Mouse (Mus musculus): Measurements from ENCODE around the gene Hoxa11. TPM values are rescaled to one million over a fixed set of nuclear protein-coding genes. Genes with fewer than 3 reads are reported as not detected.
A peak's percentile ranks its signal among the peaks of the same experiment; 100 is the strongest.

Gene Hoxa11
- polyA plus RNA-seq, 1 experiment from 2014 or later = 0.09 TPM

DNA sequence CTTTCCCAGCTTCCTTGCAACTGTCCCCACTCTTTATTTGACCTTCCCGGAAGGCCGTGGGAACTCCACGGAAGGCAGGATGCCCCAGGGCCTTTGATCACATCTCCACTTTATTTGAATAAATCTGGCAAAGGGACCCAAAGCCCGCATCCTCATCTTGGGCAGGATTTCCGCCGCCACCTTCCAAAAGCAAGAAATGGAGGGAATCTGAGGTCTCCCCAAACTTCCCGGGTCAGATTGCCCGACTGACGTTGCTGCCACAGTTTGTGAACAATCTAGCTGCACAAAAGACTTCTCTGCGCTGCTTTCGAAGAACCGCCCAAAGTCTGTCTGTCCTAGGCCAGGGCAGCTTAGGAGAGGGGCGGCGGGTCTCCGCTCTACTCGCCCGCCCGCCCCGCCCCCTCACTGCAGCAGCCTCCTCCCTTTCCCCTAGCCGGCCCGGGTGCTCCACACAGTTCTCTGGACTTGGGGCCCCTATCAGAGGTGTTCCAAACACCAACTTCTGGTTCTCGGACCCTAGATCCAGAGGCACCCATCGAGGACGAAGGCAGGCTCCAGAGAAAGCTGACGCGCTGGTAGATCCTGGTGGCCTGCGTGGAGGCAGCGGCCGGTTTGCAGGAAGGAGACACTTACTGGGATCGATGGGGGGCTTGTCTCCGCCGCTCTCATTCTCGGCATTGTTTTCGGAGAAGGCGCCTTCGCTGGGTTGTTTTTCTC, 20.6 kb downstream of the Hoxa11 start:
- H3K27ac ChIP-seq (ENCODE audit: low read depth, low read length) = peak overlapping the region; percentile 99
- H3K27me3 ChIP-seq (ENCODE audit: control insufficient read depth, insufficient read depth, low read length) = no peaks in the 10 kb centered on the region
- no peaks in the 10 kb centered on the region for H3K9me3 ChIP-seq (ENCODE audit: control insufficient read depth, low read length)
- ATAC-seq (ENCODE audit: low read depth) = no peak
- H3K4me2 ChIP-seq (ENCODE audit: low read depth, low read length) = peak overlapping the region; percentile 99
- H3K36me3 ChIP-seq (ENCODE audit: control insufficient read depth, insufficient read depth, low read length) = no peaks in the 10 kb centered on the region
- peak overlapping the region; percentile 88 for H3K4me3 ChIP-seq (ENCODE audit: low read depth, low read length)
- peaks cover 17% of the 10 kb centered on the region for H3K4me1 ChIP-seq (ENCODE audit: control insufficient read depth, insufficient read depth, low read length)
- under 1% methylated on average over 36 of the region's 36 CpGs for WGBS
- H3K9ac ChIP-seq (replicated peaks; ENCODE audit: low read depth, low read length) = peak overlapping the region; percentile 98

DNA sequence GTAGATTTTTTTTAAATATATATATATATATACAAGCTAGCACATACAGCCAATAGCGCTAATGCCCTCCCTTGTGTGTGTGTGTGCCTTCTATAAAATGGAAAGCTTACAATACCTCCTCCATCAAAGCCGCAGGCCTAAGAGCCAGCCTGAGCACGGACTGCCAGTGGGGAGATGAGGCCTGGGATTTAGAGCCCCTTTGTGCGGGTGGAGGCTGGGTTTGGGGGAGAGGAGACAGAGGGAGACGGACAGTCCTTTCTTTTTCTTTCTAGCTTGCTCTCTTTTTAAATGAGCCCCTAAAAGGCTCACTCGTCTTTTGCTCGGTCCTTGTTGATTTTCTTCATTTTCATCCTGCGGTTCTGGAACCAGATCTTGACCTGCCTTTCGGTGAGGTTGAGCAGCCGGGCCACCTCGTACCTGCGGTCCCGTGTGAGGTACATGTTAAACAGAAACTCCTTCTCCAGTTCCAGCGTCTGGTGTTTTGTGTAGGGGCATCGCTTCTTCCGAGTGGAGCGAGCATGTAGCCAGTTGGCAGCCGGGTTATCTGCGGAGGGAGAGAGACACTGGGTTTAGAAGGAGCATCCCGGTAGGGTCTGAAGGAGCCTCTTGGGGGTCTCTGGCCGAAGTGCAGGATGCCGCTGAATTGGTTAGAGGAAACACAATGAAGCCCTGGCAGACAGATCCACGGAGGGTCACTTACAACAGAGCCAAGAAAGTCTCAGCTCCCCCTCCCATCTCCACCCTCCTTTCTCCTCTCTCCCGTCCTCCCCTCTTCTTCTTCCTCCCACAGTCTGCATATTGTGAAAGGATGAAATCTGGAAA, 21.5 kb downstream of the Hoxa11 start:
- H3K27me3 ChIP-seq (ENCODE audit: control insufficient read depth, insufficient read depth, low read length) = no peaks in the 10 kb centered on the region
- peak overlapping the region; percentile 88 for H3K4me3 ChIP-seq (ENCODE audit: low read depth, low read length)
- WGBS = 2% methylated on average over 24 of the region's 24 CpGs

DNA sequence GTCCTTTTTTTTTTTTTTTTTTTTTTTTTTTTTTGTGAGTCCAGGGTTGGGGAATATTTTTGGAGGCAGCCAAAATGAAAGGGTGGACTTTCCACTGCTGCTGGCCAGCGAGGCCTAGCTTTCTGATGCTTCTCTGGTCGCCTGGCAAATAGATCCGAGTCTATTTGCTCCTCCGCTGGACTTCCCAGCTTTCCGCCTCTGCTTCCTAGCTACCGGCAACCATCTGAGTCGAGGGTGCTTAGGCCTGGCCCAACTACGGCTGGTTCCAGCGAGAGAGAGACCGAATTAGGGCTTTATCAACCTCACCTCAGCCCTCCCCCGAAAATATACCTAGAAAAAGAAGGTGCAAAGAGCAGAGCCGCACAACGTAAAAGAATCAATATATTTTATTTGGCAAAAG, 22.9 kb downstream of the Hoxa11 start:
- ATAC-seq (ENCODE audit: low read depth) = no peak

More for the DNA sequence above, 21.5 kb downstream of the Hoxa11 start:
- Histone ChIP-seq H3K4me2 (ENCODE audit: low read depth, low read length) (peak overlapping the region; percentile 99), H3K9ac (replicated peaks; ENCODE audit: low read depth, low read length) (peak overlapping the region; percentile 98), H3K4me1 (ENCODE audit: control insufficient read depth, insufficient read depth, low read length) (peaks cover 26% of the 10 kb centered on the region), H3K36me3 (ENCODE audit: control insufficient read depth, insufficient read depth, low read length) (no peaks in the 10 kb centered on the region), H3K9me3 (ENCODE audit: control insufficient read depth, low read length) (no peaks in the 10 kb centered on the region), H3K27ac (ENCODE audit: low read depth, low read length) (peak overlapping the region; percentile 99)
- no peak for ATAC-seq (ENCODE audit: low read depth)

DNA sequence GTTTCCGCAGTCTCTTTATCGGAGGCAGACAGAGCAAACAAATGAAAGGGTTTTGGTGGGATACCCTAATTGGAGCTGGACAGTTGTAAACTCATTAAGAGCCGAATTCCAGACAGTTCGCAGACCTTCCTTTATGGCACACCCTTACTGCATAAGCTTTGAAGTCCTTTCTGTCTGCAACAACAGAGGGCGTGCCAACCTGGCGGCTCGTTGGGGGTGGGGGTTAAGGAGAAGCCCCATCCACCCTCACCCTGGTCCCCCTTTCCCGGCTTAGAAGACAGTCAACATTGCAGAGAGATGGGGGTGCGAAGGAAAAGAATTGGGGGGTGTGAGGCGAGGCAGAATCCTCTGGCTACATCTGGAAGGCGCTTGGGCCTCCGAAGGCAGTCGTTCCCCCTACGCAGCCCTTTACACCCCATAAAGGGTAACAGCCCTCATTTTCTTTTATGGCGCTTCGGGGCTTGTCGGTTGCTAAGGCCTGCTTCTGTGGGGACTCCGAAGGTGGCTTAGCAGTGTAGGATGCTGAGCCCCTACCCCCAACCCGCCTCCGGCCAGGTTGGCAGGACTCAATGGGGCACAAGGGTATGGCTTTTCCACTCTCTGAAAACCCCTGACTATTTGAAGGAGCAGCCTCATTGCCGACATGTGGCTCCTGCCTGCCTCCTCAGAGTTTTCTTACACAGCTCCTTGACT, 23.5 kb downstream of the Hoxa11 start:
- H3K4me3 ChIP-seq (ENCODE audit: low read depth, low read length) = peak overlapping the region; percentile 88
- peak overlapping the region; percentile 99 for H3K4me2 ChIP-seq (ENCODE audit: low read depth, low read length)
- 2% methylated on average over 21 of the region's 21 CpGs for WGBS
- H3K9ac ChIP-seq (replicated peaks; ENCODE audit: low read depth, low read length) = peak overlapping the region; percentile 98
- no peaks in the 10 kb centered on the region for H3K9me3 ChIP-seq (ENCODE audit: control insufficient read depth, low read length)
- H3K27ac ChIP-seq (ENCODE audit: low read depth, low read length) = peak overlapping the region; percentile 99
- peak; percentile 3; the same call in 1 of the 2 replicates for ATAC-seq (ENCODE audit: low read depth)
- H3K36me3 ChIP-seq (ENCODE audit: control insufficient read depth, insufficient read depth, low read length) = no peaks in the 10 kb centered on the region
- peaks cover 28% of the 10 kb centered on the region for H3K4me1 ChIP-seq (ENCODE audit: control insufficient read depth, insufficient read depth, low read length)
- H3K27me3 ChIP-seq (ENCODE audit: control insufficient read depth, insufficient read depth, low read length) = no peaks in the 10 kb centered on the region

More for the DNA sequence above, 22.9 kb downstream of the Hoxa11 start:
- WGBS = 6% methylated on average over 13 of the region's 13 CpGs
- no peaks in the 10 kb centered on the region for H3K27me3 ChIP-seq (ENCODE audit: control insufficient read depth, insufficient read depth, low read length)
- peak overlapping the region; percentile 99 for H3K27ac ChIP-seq (ENCODE audit: low read depth, low read length)
- no peaks in the 10 kb centered on the region for H3K36me3 ChIP-seq (ENCODE audit: control insufficient read depth, insufficient read depth, low read length)
- peak overlapping the region; percentile 88 for H3K4me3 ChIP-seq (ENCODE audit: low read depth, low read length)
- no peaks in the 10 kb centered on the region for H3K9me3 ChIP-seq (ENCODE audit: control insufficient read depth, low read length)
- peak overlapping the region; percentile 98 for H3K9ac ChIP-seq (replicated peaks; ENCODE audit: low read depth, low read length)
- H3K4me2 ChIP-seq (ENCODE audit: low read depth, low read length) = peak overlapping the region; percentile 99
- peaks cover 30% of the 10 kb centered on the region for H3K4me1 ChIP-seq (ENCODE audit: control insufficient read depth, insufficient read depth, low read length)

DNA sequence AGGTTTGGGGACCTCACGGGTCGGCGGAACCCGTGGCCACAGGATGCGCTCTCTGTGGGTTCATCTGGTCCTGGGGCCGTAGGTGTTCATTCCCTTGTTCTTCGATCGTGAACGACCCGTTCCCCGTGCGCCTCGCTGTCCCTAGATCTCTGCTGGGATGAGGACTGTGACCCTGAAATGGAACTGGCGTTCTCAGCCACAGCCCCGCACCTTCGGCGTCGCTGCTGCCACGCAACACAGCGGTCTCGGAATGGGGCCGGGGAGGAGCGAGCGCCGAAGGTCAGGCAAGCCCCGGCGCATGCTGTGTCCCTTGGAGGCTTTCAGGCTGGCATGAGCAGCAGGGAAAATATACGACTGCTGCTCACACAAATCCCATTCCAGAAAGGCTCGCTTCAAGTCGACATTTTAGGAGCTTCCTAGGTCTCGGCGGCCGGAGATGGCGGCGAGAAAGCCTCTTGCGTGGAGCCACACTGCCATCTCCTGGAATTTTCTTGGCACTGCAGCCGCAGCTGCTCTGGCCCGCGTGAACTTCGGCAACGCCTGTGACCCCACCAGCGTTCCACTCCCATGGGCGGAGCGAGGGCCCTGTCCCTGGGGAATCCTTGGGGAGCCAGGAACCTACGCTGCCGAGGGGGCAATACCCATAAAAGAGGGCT, 24.1 kb downstream of the Hoxa11 start, which contains the start of gene Hoxa7:
Gene Hoxa7 (minus strand): TSS at position 518 of the 656 bp plus-strand sequence.
- no peaks in the 10 kb centered on the region for H3K27me3 ChIP-seq (ENCODE audit: control insufficient read depth, insufficient read depth, low read length)

DNA sequence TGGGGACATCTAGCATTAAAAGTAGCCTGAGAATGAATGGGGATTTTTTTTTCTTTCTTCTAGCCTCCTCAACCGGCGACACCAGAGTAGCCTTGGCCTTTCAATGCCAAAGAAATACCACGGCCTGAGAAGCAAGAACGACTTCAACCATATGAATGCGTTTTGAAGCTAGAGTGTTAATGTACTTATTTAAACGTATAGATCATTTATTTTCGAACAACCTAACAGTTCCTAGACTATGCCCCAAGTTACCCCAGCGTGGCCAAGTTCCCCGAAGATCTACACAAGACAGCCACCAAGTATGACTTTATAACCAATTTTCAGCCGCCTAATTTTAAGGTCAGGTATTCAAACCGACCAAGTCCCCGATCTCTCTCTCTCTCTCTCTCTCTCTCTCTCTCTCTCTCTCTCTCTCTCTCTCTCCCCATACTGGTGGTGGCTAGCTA, 24.7 kb downstream of the Hoxa11 start:
- ATAC-seq (ENCODE audit: low read depth) = no peak
- H3K36me3 ChIP-seq (ENCODE audit: control insufficient read depth, insufficient read depth, low read length) = no peaks in the 10 kb centered on the region
- 5% methylated on average over 12 of the region's 12 CpGs for WGBS
- H3K27me3 ChIP-seq (ENCODE audit: control insufficient read depth, insufficient read depth, low read length) = no peaks in the 10 kb centered on the region
- peak overlapping the region; percentile 88 for H3K4me3 ChIP-seq (ENCODE audit: low read depth, low read length)
- H3K4me1 ChIP-seq (ENCODE audit: control insufficient read depth, insufficient read depth, low read length) = peaks cover 23% of the 10 kb centered on the region
- H3K27ac ChIP-seq (ENCODE audit: low read depth, low read length) = peak overlapping the region; percentile 99
- peak overlapping the region; percentile 99 for H3K4me2 ChIP-seq (ENCODE audit: low read depth, low read length)
- H3K9me3 ChIP-seq (ENCODE audit: control insufficient read depth, low read length) = no peaks in the 10 kb centered on the region
- H3K9ac ChIP-seq (replicated peaks; ENCODE audit: low read depth, low read length) = peak overlapping the region; percentile 98

More for the DNA sequence above, 24.1 kb downstream of the Hoxa11 start, which contains the start of gene Hoxa7:
- Histone ChIP-seq H3K27ac (ENCODE audit: low read depth, low read length) (peak within 1 kb of the TSS; percentile 99), H3K36me3 (ENCODE audit: control insufficient read depth, insufficient read depth, low read length) (no peaks in the 10 kb centered on the region), H3K9ac (replicated peaks; ENCODE audit: low read depth, low read length) (peak within 1 kb of the TSS; percentile 98), H3K9me3 (ENCODE audit: control insufficient read depth, low read length) (no peaks in the 10 kb centered on the region), H3K4me2 (ENCODE audit: low read depth, low read length) (peak within 1 kb of the TSS; percentile 99), H3K4me3 (ENCODE audit: low read depth, low read length) (peak within 1 kb of the TSS; percentile 88), H3K4me1 (ENCODE audit: control insufficient read depth, insufficient read depth, low read length) (peaks cover 23% of the 10 kb centered on the region)
- ATAC-seq (ENCODE audit: low read depth) = peak; percentile 20; the same call in 1 of the 2 replicates
- WGBS = under 1% methylated on average over 46 of the region's 46 CpGs

DNA sequence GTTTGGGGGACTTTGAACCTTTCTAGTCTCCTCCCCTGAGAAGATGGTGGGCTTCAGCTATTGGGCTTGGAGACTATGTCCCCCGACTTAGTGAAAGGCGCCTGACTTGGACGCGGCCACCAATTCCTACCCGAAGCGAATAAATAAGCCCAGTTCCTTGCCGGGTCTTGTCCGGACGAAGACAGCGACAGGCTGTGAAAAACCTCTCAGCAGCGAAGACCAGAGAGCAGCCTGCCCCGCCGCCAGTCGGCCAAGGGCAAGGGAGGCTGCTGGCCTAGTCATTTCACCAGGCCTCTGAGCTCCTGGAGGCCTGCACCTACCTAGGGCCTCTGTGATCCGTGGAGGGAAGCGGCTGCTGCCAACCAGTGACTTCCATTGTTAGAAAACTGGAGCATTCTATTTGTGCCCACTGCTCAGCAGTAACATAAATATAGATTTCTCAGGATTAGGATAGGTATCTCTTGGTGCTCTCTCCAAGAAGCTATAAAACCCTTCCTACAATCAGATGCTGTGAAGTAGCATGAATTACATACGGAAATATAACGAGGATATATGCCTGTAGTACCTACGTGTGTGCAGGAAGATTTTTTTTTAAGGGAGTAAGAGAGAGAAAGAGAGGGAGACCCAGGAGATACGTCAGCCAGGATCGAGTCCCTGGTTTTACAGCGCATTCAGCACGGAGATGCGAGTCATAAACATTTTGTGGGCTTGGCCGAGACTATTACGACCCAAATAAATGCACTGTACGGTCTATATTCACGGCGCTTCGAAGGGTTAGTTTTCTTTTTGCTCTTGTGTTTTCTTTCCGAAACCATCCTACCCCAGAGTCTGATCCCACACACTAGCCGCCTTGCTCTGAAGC, 25.4 kb downstream of the Hoxa11 start:
- no peak for ATAC-seq (ENCODE audit: low read depth)
- WGBS = 5% methylated on average over 32 of the region's 32 CpGs
- Histone ChIP-seq H3K4me2 (ENCODE audit: low read depth, low read length) (peak overlapping the region; percentile 99), H3K9ac (replicated peaks; ENCODE audit: low read depth, low read length) (peak overlapping the region; percentile 98), H3K27me3 (ENCODE audit: control insufficient read depth, insufficient read depth, low read length) (no peaks in the 10 kb centered on the region), H3K36me3 (ENCODE audit: control insufficient read depth, insufficient read depth, low read length) (no peaks in the 10 kb centered on the region), H3K27ac (ENCODE audit: low read depth, low read length) (peak overlapping the region; percentile 99), H3K4me3 (ENCODE audit: low read depth, low read length) (peak overlapping the region; percentile 88), H3K4me1 (ENCODE audit: control insufficient read depth, insufficient read depth, low read length) (peaks cover 25% of the 10 kb centered on the region), H3K9me3 (ENCODE audit: control insufficient read depth, low read length) (no peaks in the 10 kb centered on the region)

Measured in neural tube, embryonic 14.5 days (tissue).